Comparison of ENCODE assay signal across 24 mouse cellular contexts in genomic region chr13:46375371-46375770, GRCm38 (mm10). TPM values are rescaled to one million over a fixed set of nuclear protein-coding genes. Genes with fewer than 3 reads are reported as not detected.
DNase-seq lines count a peak whose midpoint lies in the region; ATAC-seq and TF ChIP-seq lines count a peak whose summit lies in the region.
"Had no signal": no experiment of that assay in that cellular context is flagged by ENCODE, and none has a peak within 500 bp of the region (broad histone marks: within the 10 kb centered on the region; RNA-seq: fewer than 3 reads in every experiment).

No protein-coding gene starts in this region.

- no peaks in the 10 kb centered on the region for H3K9me3 ChIP-seq in heart, postnatal 0 days (replicated peaks; ENCODE audit: control insufficient read depth, low read length)
- no peaks in the 10 kb centered on the region for H3K9me3 ChIP-seq in lung, embryonic 14.5 days (ENCODE audit: low read depth, low read length)
- H3K9me3 ChIP-seq: forebrain, embryonic 10.5 days; forebrain, embryonic 13.5 days; hindbrain, embryonic 10.5 days had no signal

- TF ChIP-seq CTCF in heart, postnatal 0 days (IDR thresholded peaks at IDR 0.05; ENCODE audit: low read depth) = no peak
- TF ChIP-seq CTCF in heart, adult 2 months (IDR thresholded peaks at IDR 0.05) = no peak
- no peak for TF ChIP-seq CTCF in lung, embryonic 14.5 days (IDR thresholded peaks at IDR 0.05; ENCODE audit: low read depth)

- ATAC-seq in heart, postnatal 0 days (ENCODE audit: insufficient read depth, low read depth) = peak; percentile 58; the same call in 1 of the 2 replicates
- ATAC-seq in lung, embryonic 14.5 days (ENCODE audit: insufficient read depth) = no peak
- ATAC-seq: forebrain, embryonic 13.5 days; forebrain, embryonic 16.5 days; hindbrain, postnatal 0 days; Patski had no signal

- DNase-seq in heart, postnatal 0 days (ENCODE audit: low spot score) = peak; percentile 25
- DNase-seq in heart, adult 2 months = no peak
- DNase-seq in layer of hippocampus, adult 18-20 months (ENCODE audit: low spot score in 2 of 2) = peak; percentile 27 to 73
- no peak for DNase-seq in layer of hippocampus, postnatal 25 days (ENCODE audit: extremely low spot score in 1 of 2, low spot score in 1 of 2)
- peak; percentile 13 for DNase-seq in lung, embryonic 14.5 days
- no peak for DNase-seq in lung, postnatal 4 days
- no peak for DNase-seq in cerebellum, adult 11-12 months
- DNase-seq: adrenal gland, adult 2 months; adrenal gland, postnatal 14 days; cerebellum, adult 18-20 months; cerebellum, adult 9-10 months; cerebellum, postnatal 14 days; gastrocnemius, postnatal 10 days; gastrocnemius, postnatal 36 days; heart, postnatal 36 days had no signal

- no peaks in the 10 kb centered on the region for H3K36me3 ChIP-seq in heart, postnatal 0 days (replicated peaks; ENCODE audit: control insufficient read depth, insufficient read depth, low read length)
- no peaks in the 10 kb centered on the region for H3K36me3 ChIP-seq in heart, adult 2 months (ENCODE audit: control insufficient read depth, insufficient read depth, low read length)
- H3K36me3 ChIP-seq in lung, embryonic 14.5 days (ENCODE audit: insufficient read depth) = no peaks in the 10 kb centered on the region
- H3K36me3 ChIP-seq: forebrain, embryonic 10.5 days; hindbrain, embryonic 10.5 days had no signal

- no peak overlapping the region for H3K4me2 ChIP-seq in heart, postnatal 0 days (ENCODE audit: low read depth, low read length)
- no peak overlapping the region for H3K4me2 ChIP-seq in lung, embryonic 14.5 days
- H3K4me2 ChIP-seq: forebrain, embryonic 13.5 days; heart, embryonic 11.5 days; hindbrain, embryonic 14.5 days had no signal

- no peaks in the 10 kb centered on the region for H3K79me2 ChIP-seq in heart, adult 2 months (replicated peaks; ENCODE audit: control insufficient read depth, insufficient read depth, low read length)

- 0 out of 2 replicates have a peak, but pooled peaks cover 10% of the 10 kb centered on the region for H3K4me1 ChIP-seq in heart, postnatal 0 days (ENCODE audit: control insufficient read depth, insufficient read depth)
- H3K4me1 ChIP-seq in heart, adult 2 months (ENCODE audit: control insufficient read depth, insufficient read depth, low read length) = no peaks in the 10 kb centered on the region
- no peaks in the 10 kb centered on the region for H3K4me1 ChIP-seq in lung, embryonic 14.5 days (ENCODE audit: insufficient read depth)
- H3K4me1 ChIP-seq: forebrain, embryonic 13.5 days; hindbrain, embryonic 10.5 days had no signal

- WGBS in heart, postnatal 0 days = 5% methylated on average over 1 of the region's 1 CpGs
- 52% methylated on average over 1 of the region's 1 CpGs for WGBS in heart, adult 2 months
- 68% methylated on average over 1 of the region's 1 CpGs for WGBS in lung, embryonic 14.5 days

- H3K9ac ChIP-seq in heart, postnatal 0 days (replicated peaks; ENCODE audit: low read depth, low read length) = no peak overlapping the region
- no peak overlapping the region for H3K9ac ChIP-seq in heart, adult 2 months (ENCODE audit: low read depth, low read length)
- no peak overlapping the region for H3K9ac ChIP-seq in lung, embryonic 14.5 days
- H3K9ac ChIP-seq: forebrain, embryonic 13.5 days; hindbrain, embryonic 14.5 days had no signal

- no peak for TF ChIP-seq EP300 in heart, postnatal 0 days (IDR thresholded peaks at IDR 0.05; ENCODE audit: low read depth)
- no peak for TF ChIP-seq EP300 in heart, adult 2 months (IDR thresholded peaks at IDR 0.05; ENCODE audit: insufficient read depth, low read depth, low read length)

- H3K27me3 ChIP-seq in heart, postnatal 0 days (ENCODE audit: control insufficient read depth, insufficient read depth, low read length) = no peaks in the 10 kb centered on the region
- no peaks in the 10 kb centered on the region for H3K27me3 ChIP-seq in heart, adult 2 months (ENCODE audit: control insufficient read depth, insufficient read depth, low read length)
- H3K27me3 ChIP-seq in lung, embryonic 14.5 days (ENCODE audit: insufficient read depth, low read length) = no peaks in the 10 kb centered on the region
- H3K27me3 ChIP-seq: forebrain, embryonic 13.5 days; Patski had no signal

- no peak overlapping the region for H3K4me3 ChIP-seq in heart, postnatal 0 days (ENCODE audit: low read depth, low read length)
- no peak overlapping the region for H3K4me3 ChIP-seq in heart, adult 2 months
- no peak overlapping the region for H3K4me3 ChIP-seq in lung, embryonic 14.5 days (ENCODE audit: low read depth, low read length)
- H3K4me3 ChIP-seq: forebrain, embryonic 10.5 days; forebrain, embryonic 13.5 days; hindbrain, embryonic 10.5 days had no signal

- intact Hi-C loops in heart, adult 2 months (cut with DNase I) = no loop called here

- TF ChIP-seq POLR2A in heart, adult 2 months (IDR thresholded peaks at IDR 0.05; ENCODE audit: insufficient read depth, low read depth, low read length) = no peak

- H3K27ac ChIP-seq in heart, postnatal 0 days (ENCODE audit: low read depth) = no peak overlapping the region
- no peak overlapping the region for H3K27ac ChIP-seq in heart, adult 2 months
- no peak overlapping the region for H3K27ac ChIP-seq in lung, embryonic 14.5 days (ENCODE audit: low read depth)
- H3K27ac ChIP-seq: forebrain, embryonic 10.5 days; forebrain, embryonic 13.5 days; hindbrain, embryonic 10.5 days; hindbrain, embryonic 14.5 days; hindbrain, postnatal 0 days had no signal

RNA-seq across cellular contexts. Expression of gene Rbm24, which starts 42.9 kb away (rescaled TPM):
- 506 and 538 TPM in 2 replicates for total RNA-seq in heart, postnatal 0 days (2014; rRNA removed; ENCODE audit: low replicate concordance)
- polyA plus RNA-seq in heart, postnatal 0 days (2015; fragmentation: Nextera tagmentation; extraction: Ambion mirVana) = 60.0 and 69.7 TPM in 2 replicates
- 100 to 1,000 TPM; 176 to 182 TPM for total RNA-seq in heart, adult 2 months (2021)
- 225 and 252 TPM in 2 replicates for polyA plus RNA-seq in heart, adult 2 months (2012; rRNA removed)
- 10 to 100 TPM; 21.8 to 22.1 TPM for total RNA-seq in layer of hippocampus, adult 18-20 months (2021)
- total RNA-seq in layer of hippocampus, postnatal 25 days (2021) = 10 to 100 TPM; 19.3 to 23.0 TPM
- polyA plus RNA-seq in lung, embryonic 14.5 days (2014; fragmentation: Nextera tagmentation; extraction: Ambion mirVana) = 2.2 and 2.7 TPM in 2 replicates
- total RNA-seq: granulocyte monocyte progenitor cell, adult 5-6 weeks had no signal

Comparison
In these comparisons a context has a peak if more than half of its experiments do, and no peak if none do; other contexts are left out.
1. DNase-seq: peak in heart, postnatal 0 days (single experiment), layer of hippocampus, adult 18-20 months (2 of 2) and lung, embryonic 14.5 days (single experiment); none in heart, adult 2 months (0 of 2), layer of hippocampus, postnatal 25 days (0 of 2), lung, postnatal 4 days (0 of 2) and cerebellum, adult 11-12 months (single experiment).
2. RNA of gene Rbm24, which starts 42.9 kb away (total RNA-seq): 506 to 538 TPM in heart, postnatal 0 days and 176 to 182 TPM in heart, adult 2 months; 19.3 to 23.0 TPM in layer of hippocampus, postnatal 25 days and 21.8 to 22.1 TPM in layer of hippocampus, adult 18-20 months; every median in the first group is over 4 times any median in the second.